Mouse (Mus musculus) embryonic facial prominence, embryonic 15.5 days (tissue): ENCODE data around the gene Mast3. TPM values are rescaled to one million over a fixed set of nuclear protein-coding genes. Genes with fewer than 3 reads are reported as not detected.

Experiments
- ATAC-seq: fragments of 200-750 bp; cut with Nextera tagmentation; 2 replicates; pipeline ENCODE4 v1.8.0; 2017; ENCODE audit warnings: low read depth, moderate TSS enrichment; ENCODE audit not compliant: insufficient number of reproducible peaks, low FRiP score, low TSS enrichment
- H3K27ac ChIP-seq: fragments of 300-500 bp; sonication (generic); replicated peaks from 2 replicates; pipeline ENCODE4 v1.5.1; 2015; ENCODE audit warnings: mild to moderate bottlenecking, inconsistent platforms
- H3K27me3 ChIP-seq: fragments of 300-500 bp; sonication (generic); 2 replicates; pipeline ENCODE4 v1.6.1; 2015; ENCODE audit warnings: inconsistent platforms
- H3K36me3 ChIP-seq: fragments of 300-500 bp; sonication (generic); 2 replicates; pipeline ENCODE4 v1.6.1; 2015; ENCODE audit warnings: mild to moderate bottlenecking, inconsistent platforms
- H3K4me1 ChIP-seq: fragments of 300-500 bp; sonication (generic); 2 replicates; pipeline ENCODE4 v1.6.1; 2015; ENCODE audit warnings: inconsistent platforms
- H3K4me2 ChIP-seq: fragments of 300-500 bp; sonication (generic); replicated peaks from 2 replicates; pipeline ENCODE4 v1.6.1; 2015; ENCODE audit warnings: mild to moderate bottlenecking, inconsistent platforms
- H3K4me3 ChIP-seq: fragments of 300-500 bp; sonication (generic); replicated peaks from 2 replicates; pipeline ENCODE4 v1.5.1; 2015; ENCODE audit warnings: mild to moderate bottlenecking, inconsistent platforms
- H3K9ac ChIP-seq: fragments of 300-500 bp; sonication (generic); 2 replicates; pipeline ENCODE4 v1.6.1; 2015; ENCODE audit warnings: inconsistent platforms
- H3K9me3 ChIP-seq: fragments of 300-500 bp; sonication (generic); replicated peaks from 2 replicates; pipeline ENCODE4 v1.6.1; 2016; ENCODE audit warnings: inconsistent platforms
- WGBS: fragments of 180-500 bp; shearing (Covaris S2); methylation state at CpG from one replicate; pipeline ENCODE4 v1.1.7; 2015; 5-methylcytosine and 5-hydroxymethylcytosine counted together
- polyA plus RNA-seq: library from polyadenylated mRNA; unstranded; fragments of >200 nt; fragmentation: Nextera tagmentation; extraction: Ambion mirVana; gene quantifications from 2 replicates; pipeline ENCODE4 v1.2.1, GENCODE M21; 2015

Mast3 gene
- polyA plus RNA-seq, 1 experiment from 2014 or later: 20.2 TPM

DNA sequence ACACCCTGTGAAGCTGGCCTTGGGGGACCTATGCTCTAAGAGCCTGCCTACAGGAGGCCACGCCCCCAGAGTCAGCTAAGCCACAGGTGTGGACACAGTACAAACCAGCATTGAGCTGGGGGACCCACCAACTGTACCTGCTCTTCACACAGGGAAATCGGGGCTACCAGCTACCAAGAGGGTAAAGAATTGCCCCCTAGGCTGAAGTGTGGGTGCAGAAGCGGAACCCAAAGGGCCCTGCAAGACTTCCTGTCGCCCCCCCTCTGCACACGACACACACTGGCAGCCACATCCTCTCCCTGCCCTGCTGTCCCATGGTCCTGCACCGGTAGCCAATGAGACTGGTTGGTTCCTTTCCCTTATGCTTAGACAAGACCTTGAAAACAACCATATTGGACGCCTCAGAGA is 13.6 kb downstream of the Mast3 start:
- ATAC-seq: no peak
- Histone ChIP-seq H3K36me3 (peaks cover 27% of the 10 kb centered on the region), H3K4me3 (peak overlapping the region; percentile 66), H3K27ac (no peak overlapping the region), H3K4me1 (peaks cover 51% of the 10 kb centered on the region), H3K9me3 (no peaks in the 10 kb centered on the region), H3K4me2 (peak overlapping the region; percentile 92), H3K27me3 (no peaks in the 10 kb centered on the region), H3K9ac (peak overlapping the region; percentile 90; the same call in 1 of the 2 replicates)
- 54% methylated on average over 7 of the region's 7 CpGs for WGBS

DNA sequence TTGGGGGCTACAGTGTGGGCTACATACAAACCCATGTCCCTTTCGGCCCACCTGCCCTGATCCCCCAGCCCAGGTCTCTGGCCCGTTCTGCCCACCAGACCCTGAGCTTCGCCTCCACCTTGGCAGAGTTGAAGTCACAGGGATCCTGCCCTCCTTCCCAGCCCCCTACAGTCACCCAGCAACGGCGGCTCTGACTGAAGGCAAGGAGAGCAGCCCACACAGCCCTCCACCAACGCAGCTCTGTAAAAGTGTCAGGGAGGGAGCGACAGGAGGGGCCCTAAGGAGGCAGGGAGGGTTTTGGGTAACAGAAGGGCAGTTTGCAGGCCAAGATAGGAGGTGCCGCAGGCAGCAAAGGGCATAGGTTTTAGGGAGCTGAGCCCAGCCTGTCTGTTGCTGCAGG is 14.0 kb downstream of the Mast3 start:
- no peak overlapping the region for H3K27ac ChIP-seq
- WGBS: 56% methylated on average over 8 of the region's 8 CpGs
- ATAC-seq: no peak
- H3K4me2 ChIP-seq: peak overlapping the region; percentile 92
- H3K9me3 ChIP-seq: no peaks in the 10 kb centered on the region
- H3K4me1 ChIP-seq: peaks cover 49% of the 10 kb centered on the region
- H3K36me3 ChIP-seq: peaks cover 32% of the 10 kb centered on the region
- no peaks in the 10 kb centered on the region for H3K27me3 ChIP-seq
- peak overlapping the region; percentile 2; the same call in 1 of the 2 replicates for H3K9ac ChIP-seq
- peak overlapping the region; percentile 66 for H3K4me3 ChIP-seq

DNA sequence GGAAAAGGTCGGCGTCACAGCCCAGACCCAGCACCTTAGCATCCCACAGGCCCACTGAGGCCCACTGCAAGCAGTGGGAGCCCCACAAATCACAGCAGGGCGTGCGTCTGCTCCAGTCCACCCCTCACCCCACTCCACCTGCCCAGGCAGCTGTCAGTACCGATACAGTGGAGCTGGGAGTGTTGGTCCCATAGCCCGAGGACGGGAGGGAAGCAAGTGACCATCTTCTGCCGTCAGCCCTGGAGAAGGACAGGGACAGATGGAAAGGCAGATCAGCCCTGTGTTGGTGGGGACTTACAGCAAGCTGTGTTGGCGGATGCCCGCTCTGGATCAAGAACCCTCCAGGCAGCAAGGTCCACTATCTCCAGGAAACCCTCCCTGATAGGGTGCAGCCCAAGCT is 15.8 kb downstream of the Mast3 start:
- H3K9ac ChIP-seq: no peak overlapping the region
- H3K4me1 ChIP-seq: peaks cover 49% of the 10 kb centered on the region
- H3K4me2 ChIP-seq: no peak overlapping the region
- H3K9me3 ChIP-seq: no peaks in the 10 kb centered on the region
- ATAC-seq: no peak
- H3K27me3 ChIP-seq: no peaks in the 10 kb centered on the region
- H3K27ac ChIP-seq: no peak overlapping the region; the same call in 1 of the 2 replicates
- H3K4me3 ChIP-seq: no peak overlapping the region
- 78% methylated on average over 10 of the region's 10 CpGs for WGBS
- peaks cover 50% of the 10 kb centered on the region for H3K36me3 ChIP-seq

DNA sequence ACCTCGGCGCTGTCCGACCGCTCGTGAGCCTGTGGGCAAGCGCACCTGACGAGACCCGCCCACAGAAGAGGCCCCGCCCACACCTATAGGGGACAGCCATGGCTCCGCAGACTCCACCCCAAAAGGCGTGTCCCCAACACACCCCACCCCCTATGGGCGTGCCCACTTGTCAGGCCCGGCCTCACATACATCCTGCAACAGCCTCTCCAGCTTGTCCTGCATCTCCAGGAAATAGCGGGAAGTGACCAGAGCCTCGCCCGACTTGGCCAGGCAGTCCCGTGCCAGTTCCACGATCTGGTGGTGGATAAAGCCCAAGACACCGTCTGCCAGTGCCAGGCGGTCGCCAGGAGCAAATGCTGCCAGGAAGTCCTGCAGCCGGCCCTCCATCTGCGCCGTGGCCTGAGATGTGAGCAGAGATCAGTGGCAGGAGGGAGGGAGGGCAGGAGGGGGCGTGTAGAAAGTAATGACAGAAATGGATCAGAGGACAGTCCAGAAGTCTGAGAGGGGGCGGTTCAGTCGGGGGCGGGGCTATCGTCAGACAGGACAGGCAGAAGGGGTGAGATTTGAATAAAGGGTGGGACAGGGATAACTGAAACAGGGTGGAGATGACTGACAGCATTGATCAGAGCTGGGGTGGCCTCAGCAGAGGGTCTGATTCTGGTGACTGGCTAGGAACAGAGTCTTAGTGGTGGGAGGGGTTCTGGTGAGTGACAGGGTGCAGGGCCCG is 16.8 kb downstream of the Mast3 start:
- 32% methylated on average over 30 of the region's 30 CpGs for WGBS
- Histone ChIP-seq H3K4me1 (peaks cover 45% of the 10 kb centered on the region), H3K27me3 (no peaks in the 10 kb centered on the region), H3K27ac (no peak overlapping the region; the same call in 1 of the 2 replicates), H3K36me3 (peaks cover 59% of the 10 kb centered on the region), H3K4me3 (no peak overlapping the region), H3K9me3 (no peaks in the 10 kb centered on the region), H3K4me2 (no peak overlapping the region), H3K9ac (no peak overlapping the region)
- no peak for ATAC-seq

DNA sequence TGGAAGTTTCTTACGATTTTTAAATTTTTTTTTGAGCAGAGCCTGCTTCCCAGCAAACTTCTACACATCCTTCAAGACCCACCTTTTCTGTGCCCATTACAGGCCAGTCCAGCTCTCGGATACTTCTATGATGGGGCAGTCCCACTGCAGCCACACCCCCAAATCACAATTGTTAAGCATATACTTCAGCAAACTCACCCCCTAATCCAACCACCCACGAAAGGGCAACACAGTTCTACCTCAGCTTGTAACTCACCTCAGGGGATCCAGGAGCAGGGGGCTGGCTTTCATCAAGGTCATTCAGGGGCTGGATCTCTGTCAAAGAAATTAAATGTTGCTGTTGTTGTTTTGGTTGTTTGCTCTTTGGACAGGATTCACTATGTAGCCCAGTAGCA is 17.8 kb downstream of the Mast3 start:
- H3K9ac ChIP-seq: no peak overlapping the region
- ATAC-seq: no peak
- no peak overlapping the region for H3K4me3 ChIP-seq
- peaks cover 38% of the 10 kb centered on the region for H3K4me1 ChIP-seq
- no peak overlapping the region for H3K4me2 ChIP-seq
- H3K27ac ChIP-seq: no peak overlapping the region
- no peaks in the 10 kb centered on the region for H3K9me3 ChIP-seq
- 82% methylated on average over 3 of the region's 3 CpGs for WGBS
- peaks cover 64% of the 10 kb centered on the region for H3K36me3 ChIP-seq
- no peaks in the 10 kb centered on the region for H3K27me3 ChIP-seq

DNA sequence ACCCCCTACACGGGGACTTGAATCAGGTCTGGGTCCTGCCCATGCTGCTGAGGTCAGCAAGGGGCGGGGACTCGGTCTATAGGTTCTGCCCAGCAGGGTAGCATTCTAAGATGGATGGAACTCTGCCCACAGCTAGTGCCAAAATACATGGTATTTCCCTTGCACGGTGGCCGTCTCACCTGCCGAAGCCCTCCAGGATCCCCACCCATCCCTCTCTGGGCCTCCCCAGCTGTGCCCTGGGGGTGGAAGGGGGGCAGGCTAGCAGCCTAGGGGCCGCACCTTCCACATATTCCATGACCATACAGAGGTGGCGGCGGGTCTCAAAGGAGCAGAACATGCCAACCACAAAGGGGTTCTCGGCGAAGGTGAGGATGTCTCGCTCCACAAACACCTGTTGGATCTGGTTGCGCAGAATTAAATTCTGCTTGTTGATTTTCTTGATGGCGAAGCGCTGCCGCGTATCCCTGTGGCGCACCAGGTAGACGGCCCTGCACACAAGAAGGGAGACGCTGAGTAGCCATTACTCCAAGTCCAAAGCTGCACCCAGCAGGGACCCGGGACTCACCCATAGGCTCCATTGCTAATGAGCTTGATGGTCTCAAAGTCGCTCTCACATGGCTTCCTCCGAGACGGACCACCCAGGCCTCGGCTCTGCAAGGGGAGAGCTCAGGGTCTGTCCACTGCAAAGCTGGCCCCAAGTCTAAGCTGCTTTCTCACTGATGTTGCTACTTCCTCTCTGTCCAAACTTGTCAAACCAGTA is 18.4 kb downstream of the Mast3 start:
- Histone ChIP-seq H3K9ac (no peak overlapping the region), H3K4me2 (no peak overlapping the region), H3K4me1 (peaks cover 32% of the 10 kb centered on the region), H3K36me3 (peaks cover 70% of the 10 kb centered on the region), H3K27me3 (no peaks in the 10 kb centered on the region), H3K9me3 (no peaks in the 10 kb centered on the region), H3K4me3 (no peak overlapping the region), H3K27ac (no peak overlapping the region)
- no peak for ATAC-seq
- 86% methylated on average over 25 of the region's 25 CpGs for WGBS

DNA sequence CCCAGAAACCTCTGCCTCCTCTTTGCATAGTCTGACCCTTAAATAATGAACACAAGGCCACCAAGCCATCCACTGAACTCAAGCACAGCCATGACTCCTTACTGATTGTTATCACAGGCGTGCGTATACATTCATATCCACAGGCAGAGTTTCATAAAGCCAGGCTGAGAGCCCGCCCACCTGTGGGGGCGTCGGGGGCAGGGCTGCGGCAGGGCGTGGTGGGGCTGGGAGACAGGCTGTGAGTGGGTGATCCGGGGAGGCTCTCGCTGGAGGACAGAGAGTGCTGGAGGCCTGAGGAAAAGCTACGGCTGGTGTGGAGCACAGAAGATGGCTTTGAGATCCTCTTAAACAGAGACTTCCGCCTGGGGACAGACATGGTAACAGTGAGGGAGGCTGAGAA is 24.8 kb downstream of the Mast3 start:
- 67% methylated on average over 11 of the region's 11 CpGs for WGBS
- no peak overlapping the region; the same call in 1 of the 2 replicates for H3K27ac ChIP-seq
- no peak overlapping the region for H3K4me3 ChIP-seq
- H3K36me3 ChIP-seq: peaks cover 62% of the 10 kb centered on the region
- ATAC-seq: no peak
- peaks cover 21% of the 10 kb centered on the region for H3K4me1 ChIP-seq
- H3K9me3 ChIP-seq: no peaks in the 10 kb centered on the region
- no peaks in the 10 kb centered on the region for H3K27me3 ChIP-seq
- no peak overlapping the region for H3K4me2 ChIP-seq
- H3K9ac ChIP-seq: no peak overlapping the region

DNA sequence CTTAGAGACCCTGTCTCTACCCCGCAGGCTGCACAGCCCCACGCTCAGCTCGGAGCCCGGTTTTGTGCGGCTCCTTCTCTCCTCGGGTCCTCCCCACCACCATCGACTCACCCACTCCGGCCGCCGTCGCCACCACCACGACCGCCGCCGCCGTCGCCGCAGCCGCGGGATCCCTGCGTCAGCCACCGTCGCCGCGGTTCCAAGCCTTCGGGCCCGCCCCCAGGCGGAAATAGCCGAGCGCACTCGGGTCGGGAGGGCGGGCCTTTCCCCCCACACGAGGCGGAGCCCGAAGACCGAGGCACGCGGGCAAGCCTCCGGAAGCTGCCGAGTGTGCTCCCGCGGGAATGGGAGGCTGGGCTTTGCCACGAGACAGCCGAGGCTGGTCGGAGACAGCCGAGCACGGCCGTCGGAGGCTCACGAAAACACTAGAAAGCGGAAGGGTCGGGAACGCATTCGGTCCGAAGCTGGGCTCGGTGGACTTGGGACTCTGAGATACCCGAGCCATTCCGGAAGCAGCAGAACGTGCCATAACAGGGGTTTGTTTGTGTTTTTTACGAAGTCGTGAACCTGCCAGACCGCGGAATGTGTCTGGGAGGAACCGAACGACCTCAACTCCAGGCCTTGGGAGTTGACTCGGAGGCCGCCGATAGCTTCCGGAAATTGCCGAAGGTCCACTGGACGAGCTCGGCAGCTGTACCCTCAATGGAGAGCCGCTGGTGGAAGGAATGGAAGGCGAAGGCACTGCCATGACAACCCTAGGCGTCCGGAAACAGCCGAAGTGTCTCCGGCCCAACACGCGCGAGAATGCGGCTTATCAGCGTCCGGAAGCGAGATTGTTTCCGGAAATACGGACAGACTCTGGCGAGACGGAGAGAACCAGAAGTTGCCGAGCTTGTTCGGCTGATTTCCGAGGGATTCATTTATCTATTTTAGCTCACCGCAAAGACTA is 28.1 kb downstream of the Mast3 start, which contains the start of gene Pik3r2:
Gene Pik3r2, minus strand, starts transcription at position 218 of the 949 bp plus-strand sequence.
- Histone ChIP-seq H3K4me1 (peaks cover 50% of the 10 kb centered on the region), H3K4me3 (peak within 1 kb of the TSS; percentile 88), H3K27ac (peak within 1 kb of the TSS; percentile 99), H3K27me3 (no peaks in the 10 kb centered on the region), H3K36me3 (peaks cover 47% of the 10 kb centered on the region), H3K9ac (peak within 1 kb of the TSS; percentile 99), H3K9me3 (no peaks in the 10 kb centered on the region), H3K4me2 (peak within 1 kb of the TSS; percentile 85)
- peak; percentile 92 for ATAC-seq
- under 1% methylated on average over 93 of the region's 94 CpGs for WGBS

DNA sequence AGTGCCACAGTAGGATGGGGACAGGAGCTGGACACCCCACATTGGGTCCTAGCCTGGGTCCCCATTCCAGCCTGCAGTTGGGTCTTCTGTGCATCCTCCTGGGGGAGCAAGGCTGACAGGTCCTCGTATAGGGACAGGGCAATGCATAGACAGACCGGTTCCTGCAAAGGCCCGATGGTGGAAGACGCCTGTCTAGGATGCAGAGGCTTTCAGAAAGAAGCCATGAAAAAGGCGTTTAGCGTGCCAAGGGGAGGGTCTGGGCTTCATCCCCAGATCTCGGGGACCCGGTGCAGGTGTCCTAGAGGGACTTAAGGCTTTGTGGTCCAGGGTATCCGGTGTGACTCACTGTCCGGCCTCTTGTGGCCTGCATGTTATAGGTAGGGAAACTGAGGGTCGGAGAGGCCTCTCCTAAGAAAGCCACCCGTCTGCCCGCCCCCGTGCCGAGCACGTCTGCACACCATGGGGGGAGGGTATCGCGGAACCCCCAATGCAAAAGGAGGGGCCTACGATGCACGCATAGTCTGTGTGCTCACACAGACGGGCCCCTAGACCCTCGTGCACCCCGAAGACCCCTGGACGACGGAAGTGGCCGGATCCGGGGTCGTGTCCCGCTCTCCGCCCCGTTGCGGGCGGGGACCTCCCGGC is 28.9 kb downstream of the Mast3 start:
- H3K9ac ChIP-seq: peak overlapping the region; percentile 99
- H3K27me3 ChIP-seq: no peaks in the 10 kb centered on the region
- ATAC-seq: peak; percentile 3
- peaks cover 50% of the 10 kb centered on the region for H3K4me1 ChIP-seq
- peak overlapping the region; percentile 78 for H3K27ac ChIP-seq
- WGBS: under 1% methylated on average over 34 of the region's 34 CpGs
- H3K36me3 ChIP-seq: peaks cover 47% of the 10 kb centered on the region
- H3K4me2 ChIP-seq: peak overlapping the region; percentile 85
- peak overlapping the region; percentile 88 for H3K4me3 ChIP-seq
- H3K9me3 ChIP-seq: no peaks in the 10 kb centered on the region

DNA sequence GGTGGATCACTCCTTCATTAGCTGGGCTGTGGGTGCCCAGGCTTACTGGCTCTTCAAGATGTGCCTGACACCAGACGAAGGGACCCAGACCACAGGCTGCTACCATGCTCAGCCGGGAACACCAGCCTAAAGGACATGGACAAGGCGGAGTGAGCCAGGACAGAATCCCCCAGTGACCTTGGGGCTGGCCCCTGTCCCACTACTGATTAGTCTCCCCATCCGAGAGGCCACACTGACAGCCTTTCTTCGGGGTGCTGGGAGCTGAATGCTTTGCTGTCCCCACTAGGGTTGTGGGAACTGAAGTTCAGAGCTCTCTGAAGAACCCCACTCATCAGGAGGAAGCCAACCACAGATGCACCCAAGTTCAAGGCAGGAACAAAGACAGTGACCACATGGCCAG is 29.6 kb downstream of the Mast3 start:
- no peak overlapping the region for H3K27ac ChIP-seq
- peak overlapping the region; percentile 85 for H3K4me2 ChIP-seq
- H3K27me3 ChIP-seq: no peaks in the 10 kb centered on the region
- H3K4me1 ChIP-seq: peaks cover 50% of the 10 kb centered on the region
- ATAC-seq: no peak
- 90% methylated on average over 5 of the region's 5 CpGs for WGBS
- no peaks in the 10 kb centered on the region for H3K9me3 ChIP-seq
- H3K36me3 ChIP-seq: peaks cover 46% of the 10 kb centered on the region
- H3K9ac ChIP-seq: peak overlapping the region; percentile 99
- peak overlapping the region; percentile 88 for H3K4me3 ChIP-seq
